Mouse (Mus musculus) lung, postnatal 0 days (tissue): ENCODE measurements at regions not wholly inside any gene's neighbourhood (a gene's known extent, or its start where the extent isn't known, plus 50 kb on each side); places are given as distances from the start of the nearest gene placed in this dataset.

Experiments used
- CTCF ChIP-seq: IDR thresholded peaks from 2 replicates; pipeline ENCODE4 v1.5.1; 2016; ENCODE audit warnings: antibody characterized with exemption, mild to moderate bottlenecking
- EP300 ChIP-seq: IDR thresholded peaks from 2 replicates; pipeline ENCODE4 v1.6.1; 2016; ENCODE audit warnings: antibody characterized with exemption, mild to moderate bottlenecking, control low read depth

GRCm38 (mm10) chr3:68817321-68817720 is 52.1 kb upstream of the 1110032F04Rik start:
- TF ChIP-seq CTCF (no peak), EP300 (no peak)
